Mouse (Mus musculus): ENCODE data around the gene Tmem41a. TPM values are rescaled to one million over a fixed set of nuclear protein-coding genes. Genes with fewer than 3 reads are reported as not detected.

Tmem41a gene
- polyA plus RNA-seq, 1 experiment: 13.3 TPM

DNA sequence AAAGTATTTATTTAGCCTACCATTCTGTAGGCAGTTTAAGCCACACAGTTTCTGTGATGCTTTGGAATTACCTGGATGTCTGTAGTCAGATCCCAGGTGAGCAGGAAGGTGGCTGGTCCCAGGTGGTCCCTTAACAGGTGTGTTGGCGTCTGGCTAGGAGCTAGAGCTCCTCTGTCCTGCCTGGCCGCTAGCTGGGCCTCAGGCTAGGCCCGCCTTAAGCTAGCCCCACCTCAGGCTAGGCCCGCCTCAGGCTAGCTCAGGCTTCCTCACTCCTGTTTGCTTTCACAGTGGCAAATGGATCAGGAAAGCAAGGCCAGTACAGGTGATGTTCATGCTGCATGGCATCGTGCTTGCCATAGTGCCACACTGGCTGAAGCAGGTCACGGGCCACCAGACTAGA, 40.5 kb downstream of the Tmem41a start:
- Histone ChIP-seq H3K4me3 (ENCODE audit: insufficient read depth, low read length) (no peak overlapping the region), H3K4me1 (ENCODE audit: control insufficient read depth, insufficient read depth, low read length) (no peaks in the 10 kb centered on the region), H3K27ac (ENCODE audit: insufficient read depth, low read length) (no peak overlapping the region)
- TF ChIP-seq CTCF (IDR thresholded peaks at IDR 0.05; ENCODE audit: borderline replicate concordance, insufficient read depth, low read length) (no peak), POLR2A (IDR thresholded peaks at IDR 0.05; ENCODE audit: low read depth, low read length) (no peak)

DNA sequence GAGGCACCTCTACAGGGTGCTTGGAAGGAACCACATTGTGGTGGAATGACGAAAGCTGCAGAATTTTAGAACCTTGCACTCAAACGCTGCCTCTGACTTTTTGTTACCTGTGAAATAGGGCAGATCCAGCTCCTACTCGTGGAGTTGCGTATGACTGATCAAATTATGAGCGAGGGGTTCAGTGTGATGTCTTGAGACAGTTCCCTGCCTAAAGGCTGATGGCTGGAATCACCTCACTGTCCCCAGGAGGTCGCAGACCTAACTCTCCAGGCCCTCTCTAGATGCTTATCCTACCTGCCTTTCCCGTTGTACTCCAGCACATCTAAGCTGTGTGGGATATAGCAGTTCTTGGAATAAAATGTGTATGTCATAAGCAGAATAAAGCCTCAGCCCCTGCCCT, 41.4 kb downstream of the Tmem41a start:
- Histone ChIP-seq H3K4me3 (ENCODE audit: insufficient read depth, low read length) (no peak overlapping the region), H3K27ac (ENCODE audit: insufficient read depth, low read length) (no peak overlapping the region), H3K4me1 (ENCODE audit: control insufficient read depth, insufficient read depth, low read length) (no peaks in the 10 kb centered on the region)
- no peak for TF ChIP-seq POLR2A (IDR thresholded peaks at IDR 0.05; ENCODE audit: low read depth, low read length)
- no peak for TF ChIP-seq CTCF (IDR thresholded peaks at IDR 0.05; ENCODE audit: borderline replicate concordance, insufficient read depth, low read length)

DNA sequence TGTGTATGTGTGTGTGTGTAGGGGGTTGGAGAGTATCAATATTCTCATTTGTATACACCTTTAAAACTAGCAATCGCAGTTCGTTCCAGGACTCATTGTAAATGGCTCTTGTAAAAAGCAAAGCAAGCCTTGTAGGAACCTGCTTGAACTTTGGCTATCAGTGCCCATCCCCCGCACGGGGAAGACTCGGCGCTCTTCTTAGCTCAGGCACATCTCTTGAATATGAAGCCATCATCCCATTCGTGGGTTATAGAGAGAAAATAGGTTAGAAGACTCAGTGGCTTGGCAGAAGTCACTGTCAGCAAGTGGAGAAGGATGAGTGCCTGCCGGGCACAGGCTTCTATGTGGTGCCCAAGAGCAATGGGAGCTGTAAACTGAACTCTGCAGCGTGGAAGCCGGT, 42.7 kb downstream of the Tmem41a start:
- Histone ChIP-seq H3K4me1 (ENCODE audit: control insufficient read depth, insufficient read depth, low read length) (no peaks in the 10 kb centered on the region), H3K27ac (ENCODE audit: insufficient read depth, low read length) (no peak overlapping the region), H3K4me3 (ENCODE audit: insufficient read depth, low read length) (no peak overlapping the region)
- TF ChIP-seq POLR2A (IDR thresholded peaks at IDR 0.05; ENCODE audit: low read depth, low read length) (no peak), CTCF (IDR thresholded peaks at IDR 0.05; ENCODE audit: borderline replicate concordance, insufficient read depth, low read length) (no peak)

DNA sequence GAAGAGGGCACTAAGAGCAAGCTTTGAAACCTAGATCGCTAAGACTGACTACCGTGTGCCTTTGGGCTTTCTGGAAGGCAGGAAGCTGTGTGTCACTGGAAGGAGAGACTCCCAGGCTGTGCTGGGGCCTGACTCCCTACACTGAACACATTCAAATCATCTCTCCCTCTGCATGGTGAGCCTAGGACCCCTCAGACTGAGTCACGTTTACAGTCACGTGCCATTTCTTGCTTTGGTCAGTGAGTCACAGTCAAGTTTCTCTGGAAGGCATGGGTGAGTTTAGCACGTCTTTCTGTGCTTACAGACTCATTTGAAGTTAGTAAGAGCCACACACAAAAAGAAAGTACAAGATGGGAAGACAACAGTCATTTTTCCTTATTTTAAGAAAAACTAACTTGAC, 46.1 kb downstream of the Tmem41a start:
- no peak for TF ChIP-seq CTCF (IDR thresholded peaks at IDR 0.05; ENCODE audit: borderline replicate concordance, insufficient read depth, low read length)
- TF ChIP-seq POLR2A (IDR thresholded peaks at IDR 0.05; ENCODE audit: low read depth, low read length): no peak
- H3K4me1 ChIP-seq (ENCODE audit: control insufficient read depth, insufficient read depth, low read length): no peaks in the 10 kb centered on the region
- H3K4me3 ChIP-seq (ENCODE audit: insufficient read depth, low read length): no peak overlapping the region
- H3K27ac ChIP-seq (ENCODE audit: insufficient read depth, low read length): no peak overlapping the region

DNA sequence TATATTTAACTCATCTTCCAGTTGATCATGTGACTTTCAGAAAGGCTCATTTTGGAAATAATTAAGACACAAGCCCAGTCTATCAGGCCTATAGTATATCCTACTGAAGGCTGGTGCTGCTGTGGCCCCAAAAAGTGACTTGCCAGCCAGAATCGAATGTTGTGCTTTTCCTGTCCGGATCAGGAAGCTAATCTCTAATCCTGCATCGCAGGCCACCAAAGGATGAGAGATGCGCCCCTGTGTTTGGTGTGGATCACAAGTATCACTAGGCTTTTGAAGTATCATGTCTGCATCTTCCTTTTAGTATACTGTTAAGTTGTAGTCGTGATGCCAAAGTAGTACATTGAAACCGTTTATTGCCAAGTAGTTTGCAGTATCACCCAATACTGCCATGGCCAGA, 53.5 kb downstream of the Tmem41a start:
- Histone ChIP-seq H3K27ac (ENCODE audit: insufficient read depth, low read length) (no peak overlapping the region), H3K4me3 (ENCODE audit: insufficient read depth, low read length) (no peak overlapping the region), H3K4me1 (ENCODE audit: control insufficient read depth, insufficient read depth, low read length) (peaks cover 5% of the 10 kb centered on the region; the same call in 1 of the 2 replicates)
- TF ChIP-seq POLR2A (IDR thresholded peaks at IDR 0.05; ENCODE audit: low read depth, low read length): no peak
- TF ChIP-seq CTCF (IDR thresholded peaks at IDR 0.05; ENCODE audit: borderline replicate concordance, insufficient read depth, low read length): no peak

DNA sequence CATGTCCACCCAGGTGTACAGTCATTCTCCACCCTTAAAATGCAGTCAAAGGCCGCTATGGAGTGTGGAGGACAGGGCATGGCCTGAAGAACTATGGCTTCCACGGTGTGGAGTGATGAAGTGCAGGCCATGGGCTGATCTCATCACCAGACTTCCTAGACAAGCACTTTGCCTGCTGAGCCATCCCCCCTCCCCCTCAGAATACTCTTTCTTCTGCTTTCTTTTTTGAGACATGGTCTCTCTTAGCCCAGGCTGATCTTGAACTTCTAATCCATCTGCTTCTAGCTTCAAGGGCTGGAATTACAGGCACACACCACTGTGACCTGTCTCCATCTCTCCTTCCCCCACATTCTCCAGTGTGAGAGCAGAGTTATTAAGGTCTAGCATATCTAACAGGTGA, 59.8 kb downstream of the Tmem41a start:
- H3K4me1 ChIP-seq (ENCODE audit: control insufficient read depth, insufficient read depth, low read length): peaks cover 5% of the 10 kb centered on the region; the same call in 1 of the 2 replicates
- H3K27ac ChIP-seq (ENCODE audit: insufficient read depth, low read length): no peak overlapping the region
- H3K4me3 ChIP-seq (ENCODE audit: insufficient read depth, low read length): no peak overlapping the region
- TF ChIP-seq CTCF (IDR thresholded peaks at IDR 0.05; ENCODE audit: borderline replicate concordance, insufficient read depth, low read length): no peak
- no peak for TF ChIP-seq POLR2A (IDR thresholded peaks at IDR 0.05; ENCODE audit: low read depth, low read length)

Other genes with a start within 250 kb of the Tmem41a start
- 2.9 and 3.4 TPM in 2 replicates for gene Ehhadh, start 159.7 kb downstream of the Tmem41a start, polyA plus RNA-seq (2011; ENCODE audit: insufficient read length, low read depth, missing spikeins)
- gene Map3k13, start 153.2 kb downstream of the Tmem41a start, polyA plus RNA-seq (2011; ENCODE audit: insufficient read length, low read depth, missing spikeins): 0.92 and 0.97 TPM in 2 replicates
- gene Liph, start 48.1 kb upstream of the Tmem41a start, polyA plus RNA-seq (2011; ENCODE audit: insufficient read length, low read depth, missing spikeins): 0.40 TPM in 1 of 2 replicates, not detected in the other
- gene Senp2, start 61.9 kb upstream of the Tmem41a start, polyA plus RNA-seq (2011; ENCODE audit: insufficient read length, low read depth, missing spikeins): 55.2 and 58.3 TPM in 2 replicates
- gene Igf2bp2, start 215.7 kb upstream of the Tmem41a start, polyA plus RNA-seq (2011; ENCODE audit: insufficient read length, low read depth, missing spikeins): 91.6 and 92.4 TPM in 2 replicates